Mouse (Mus musculus): ENCODE measurements at regions not wholly inside any gene's neighbourhood (a gene's known extent, or its start where the extent isn't known, plus 50 kb on each side); places are given as distances from the start of the nearest gene placed in this dataset.

GRCm38 (mm10) chr6:31079586-31080259 is 120.8 kb upstream of the Klf14 start:
- Histone ChIP-seq H3K4me1 (peaks cover 27% of the 10 kb centered on the region), H3K9me3 (no peaks in the 10 kb centered on the region), H3K27me3 (ENCODE audit: poor library complexity, severe bottlenecking) (no peaks in the 10 kb centered on the region; the same call in 1 of the 2 replicates), H3K27ac (no peak overlapping the region), H3K4me3 (no peak overlapping the region), H3K36me3 (replicated peaks) (no peaks in the 10 kb centered on the region)
- DNase-seq (ENCODE audit: extremely low spot score, low spot score) = no peak
- 82% methylated on average over 14 of the region's 14 CpGs for WGBS

- 88% methylated on average over 4 of the region's 4 CpGs for WGBS
- no peak for DNase-seq (ENCODE audit: extremely low spot score, low spot score)
- Histone ChIP-seq H3K27me3 (ENCODE audit: poor library complexity, severe bottlenecking) (no peaks in the 10 kb centered on the region), H3K9me3 (no peaks in the 10 kb centered on the region), H3K36me3 (replicated peaks) (no peaks in the 10 kb centered on the region), H3K4me3 (no peak overlapping the region), H3K27ac (no peak overlapping the region), H3K4me1 (peaks cover 23% of the 10 kb centered on the region)
These were observed 121.4 kb upstream of the Klf14 start for GRCm38 (mm10) chr6:31080279-31080678.

DNA sequence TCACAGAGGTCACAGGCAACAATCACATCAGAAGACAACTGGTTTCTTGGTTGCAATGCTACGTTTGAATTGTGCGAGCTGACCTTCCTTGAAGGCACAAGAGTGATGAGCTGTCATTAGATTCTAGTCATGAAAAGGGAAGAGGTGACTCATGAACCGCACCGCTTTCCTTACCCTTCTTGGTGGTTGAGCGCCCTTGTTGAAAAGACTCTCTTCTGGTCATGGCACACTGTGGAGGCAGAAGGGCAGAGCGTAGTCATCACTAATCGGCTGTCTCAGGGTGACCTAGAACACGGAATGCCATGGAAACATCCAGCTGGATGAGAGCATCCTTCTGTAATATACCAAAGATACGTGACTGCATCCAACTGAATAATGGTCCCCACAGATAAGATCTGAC is 121.8 kb upstream of the Klf14 start:
- Histone ChIP-seq H3K4me1 (peaks cover 22% of the 10 kb centered on the region), H3K4me3 (no peak overlapping the region), H3K9me3 (no peaks in the 10 kb centered on the region), H3K27me3 (ENCODE audit: poor library complexity, severe bottlenecking) (no peaks in the 10 kb centered on the region), H3K27ac (no peak overlapping the region), H3K36me3 (replicated peaks) (no peaks in the 10 kb centered on the region)
- WGBS = 96% methylated on average over 9 of the region's 9 CpGs
- DNase-seq (ENCODE audit: extremely low spot score, low spot score) = no peak

DNA sequence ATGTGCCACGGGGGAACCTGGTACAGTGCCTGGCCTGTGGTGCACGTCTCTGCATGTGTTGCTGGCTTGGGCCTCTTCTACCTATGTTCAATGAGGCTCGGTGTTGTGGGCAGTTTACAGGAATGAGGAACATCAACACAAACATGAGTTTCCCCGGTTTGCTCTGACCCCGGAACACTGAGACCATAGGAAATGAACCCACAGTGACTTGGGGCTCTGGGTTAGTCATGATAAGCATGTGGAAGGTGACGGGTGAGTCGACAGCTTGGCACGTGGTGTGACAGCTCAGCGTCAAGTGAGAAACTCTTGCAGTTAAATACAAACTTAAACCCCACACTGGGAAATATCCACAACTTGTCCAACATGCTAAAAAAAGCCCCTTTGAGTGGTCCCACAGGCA is 122.4 kb upstream of the Klf14 start:
- WGBS = 91% methylated on average over 9 of the region's 9 CpGs

DNA sequence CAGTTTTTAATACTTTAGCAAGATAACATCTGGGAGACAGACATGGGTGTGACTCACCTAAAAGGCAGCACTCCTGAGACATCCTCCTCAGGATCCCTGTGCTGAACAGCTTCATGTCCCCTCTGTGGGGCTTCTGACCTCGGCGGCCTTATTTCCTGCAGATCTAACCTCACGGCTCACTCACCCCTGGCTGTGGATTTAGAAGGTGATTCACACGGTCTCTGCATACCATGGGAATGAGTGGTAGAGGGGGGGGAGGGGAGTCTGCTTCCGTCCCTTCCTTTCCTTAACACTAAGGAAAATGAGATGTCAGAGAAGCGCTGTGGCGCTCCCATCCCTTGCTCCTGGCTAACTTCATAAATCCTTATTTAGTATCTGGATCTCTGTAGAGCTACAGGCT is 123.1 kb upstream of the Klf14 start:
- H3K36me3 ChIP-seq (replicated peaks) = no peaks in the 10 kb centered on the region
- H3K4me3 ChIP-seq = no peak overlapping the region
- WGBS = 79% methylated on average over 7 of the region's 7 CpGs
- no peaks in the 10 kb centered on the region for H3K27me3 ChIP-seq (ENCODE audit: poor library complexity, severe bottlenecking)
- H3K27ac ChIP-seq = no peak overlapping the region
- DNase-seq (ENCODE audit: extremely low spot score, low spot score) = no peak
- peaks cover 22% of the 10 kb centered on the region for H3K4me1 ChIP-seq
- H3K9me3 ChIP-seq = no peaks in the 10 kb centered on the region

More for the DNA sequence above, 122.4 kb upstream of the Klf14 start:
- H3K27me3 ChIP-seq (ENCODE audit: poor library complexity, severe bottlenecking) = no peaks in the 10 kb centered on the region
- H3K9me3 ChIP-seq = no peaks in the 10 kb centered on the region
- no peak for DNase-seq (ENCODE audit: extremely low spot score, low spot score)
- peaks cover 22% of the 10 kb centered on the region for H3K4me1 ChIP-seq
- H3K36me3 ChIP-seq (replicated peaks) = no peaks in the 10 kb centered on the region
- no peak overlapping the region for H3K4me3 ChIP-seq
- H3K27ac ChIP-seq = no peak overlapping the region

DNA sequence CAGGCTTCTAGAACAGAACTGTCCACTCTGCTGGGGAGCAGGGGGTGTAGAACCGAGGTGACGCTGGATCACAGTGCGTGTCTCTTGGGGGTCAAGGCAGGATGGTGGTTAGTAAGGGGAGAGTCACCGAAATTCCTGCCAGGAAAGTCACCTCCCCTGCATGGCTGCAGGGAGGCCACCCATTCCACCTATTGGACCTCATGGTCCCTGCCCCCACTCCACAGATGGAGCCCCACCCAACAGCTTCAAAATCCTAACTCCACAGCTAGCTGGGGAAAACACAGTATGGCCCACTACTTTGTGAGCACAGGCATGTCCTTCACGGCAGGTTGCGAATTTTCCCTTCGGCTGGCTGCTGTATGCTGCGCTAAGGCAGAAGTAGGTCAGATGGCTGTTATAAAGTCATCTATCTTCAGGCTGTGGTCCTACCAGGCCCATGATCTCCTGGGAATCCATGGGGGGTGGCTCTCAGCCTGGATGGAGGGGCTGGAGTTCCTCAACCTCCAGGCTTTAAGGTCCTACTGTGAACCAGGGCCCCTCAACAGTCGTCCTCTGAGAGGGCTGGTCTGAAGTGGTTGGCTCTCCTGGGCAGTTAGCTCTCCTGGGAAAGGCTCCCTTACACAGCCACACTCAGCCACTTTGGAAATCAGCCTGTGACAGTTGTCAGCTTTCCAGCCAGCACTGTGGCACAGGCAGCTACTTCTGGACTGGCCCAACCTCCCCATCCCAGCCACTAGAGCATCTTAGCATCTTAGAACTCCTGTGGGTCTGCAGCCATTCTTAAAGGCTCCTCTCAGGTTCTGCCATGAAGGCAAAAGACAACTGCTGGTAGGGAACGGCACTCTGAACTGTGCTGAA is 124.0 kb upstream of the Klf14 start:
- Histone ChIP-seq H3K27me3 (ENCODE audit: poor library complexity, severe bottlenecking) (no peaks in the 10 kb centered on the region; the same call in 1 of the 2 replicates), H3K4me3 (no peak overlapping the region), H3K9me3 (no peaks in the 10 kb centered on the region), H3K27ac (0 out of 2 replicates have a peak overlapping the region, but pooled peaks have one; percentile 35), H3K36me3 (replicated peaks) (no peaks in the 10 kb centered on the region), H3K4me1 (peaks cover 30% of the 10 kb centered on the region)
- no peak for DNase-seq (ENCODE audit: extremely low spot score, low spot score)
- WGBS = 92% methylated on average over 10 of the region's 10 CpGs

- Histone ChIP-seq H3K27me3 (ENCODE audit: poor library complexity, severe bottlenecking) (no peaks in the 10 kb centered on the region; the same call in 1 of the 2 replicates), H3K4me3 (no peak overlapping the region), H3K27ac (no peak overlapping the region), H3K36me3 (replicated peaks) (no peaks in the 10 kb centered on the region), H3K4me1 (peaks cover 38% of the 10 kb centered on the region), H3K9me3 (no peaks in the 10 kb centered on the region)
- no peak for DNase-seq (ENCODE audit: extremely low spot score, low spot score)
- 86% methylated on average over 6 of the region's 6 CpGs for WGBS
These were observed 124.8 kb upstream of the Klf14 start for GRCm38 (mm10) chr6:31083701-31084100.

GRCm38 (mm10) chr6:31085063-31085759 is 126.3 kb upstream of the Klf14 start:
- H3K4me3 ChIP-seq = no peak overlapping the region
- H3K27ac ChIP-seq = no peak overlapping the region
- peaks cover 48% of the 10 kb centered on the region for H3K4me1 ChIP-seq
- WGBS = 91% methylated on average over 8 of the region's 8 CpGs
- no peaks in the 10 kb centered on the region for H3K36me3 ChIP-seq (replicated peaks)
- no peaks in the 10 kb centered on the region; the same call in 1 of the 2 replicates for H3K27me3 ChIP-seq (ENCODE audit: poor library complexity, severe bottlenecking)
- no peak for DNase-seq (ENCODE audit: extremely low spot score, low spot score)
- H3K9me3 ChIP-seq = no peaks in the 10 kb centered on the region

DNA sequence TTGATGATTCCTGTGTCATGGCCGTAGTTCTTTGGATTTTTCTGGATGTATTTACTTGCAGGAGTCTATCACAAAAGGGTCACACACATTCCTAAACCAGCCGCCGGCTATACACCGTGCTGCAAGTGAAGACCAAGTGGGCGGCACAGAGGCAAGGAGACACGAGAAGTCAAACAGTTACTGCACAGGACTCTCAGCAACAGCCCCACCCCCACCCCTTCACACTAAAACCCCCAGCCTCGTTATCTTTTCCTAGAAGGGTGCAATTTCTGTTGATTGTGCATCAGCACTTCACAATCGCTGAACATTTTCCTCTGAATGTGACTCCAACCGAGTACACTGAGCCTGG is 126.9 kb upstream of the Klf14 start:
- no peaks in the 10 kb centered on the region; the same call in 1 of the 2 replicates for H3K27me3 ChIP-seq (ENCODE audit: poor library complexity, severe bottlenecking)
- H3K36me3 ChIP-seq (replicated peaks) = no peaks in the 10 kb centered on the region
- H3K4me3 ChIP-seq = no peak overlapping the region
- no peak overlapping the region for H3K27ac ChIP-seq
- WGBS = 71% methylated on average over 9 of the region's 9 CpGs
- no peak for DNase-seq (ENCODE audit: extremely low spot score, low spot score)
- H3K9me3 ChIP-seq = no peaks in the 10 kb centered on the region
- peaks cover 48% of the 10 kb centered on the region for H3K4me1 ChIP-seq

- H3K27me3 ChIP-seq (ENCODE audit: poor library complexity, severe bottlenecking) = no peaks in the 10 kb centered on the region; the same call in 1 of the 2 replicates
- H3K27ac ChIP-seq = peak overlapping the region; percentile 53; the same call in 1 of the 2 replicates
- no peak for DNase-seq (ENCODE audit: extremely low spot score, low spot score)
- no peaks in the 10 kb centered on the region for H3K36me3 ChIP-seq (replicated peaks)
- H3K9me3 ChIP-seq = no peaks in the 10 kb centered on the region
- no peak overlapping the region for H3K4me3 ChIP-seq
- 89% methylated on average over 5 of the region's 5 CpGs for WGBS
- peaks cover 48% of the 10 kb centered on the region for H3K4me1 ChIP-seq
These were observed 127.4 kb upstream of the Klf14 start for GRCm38 (mm10) chr6:31086283-31086682.

DNA sequence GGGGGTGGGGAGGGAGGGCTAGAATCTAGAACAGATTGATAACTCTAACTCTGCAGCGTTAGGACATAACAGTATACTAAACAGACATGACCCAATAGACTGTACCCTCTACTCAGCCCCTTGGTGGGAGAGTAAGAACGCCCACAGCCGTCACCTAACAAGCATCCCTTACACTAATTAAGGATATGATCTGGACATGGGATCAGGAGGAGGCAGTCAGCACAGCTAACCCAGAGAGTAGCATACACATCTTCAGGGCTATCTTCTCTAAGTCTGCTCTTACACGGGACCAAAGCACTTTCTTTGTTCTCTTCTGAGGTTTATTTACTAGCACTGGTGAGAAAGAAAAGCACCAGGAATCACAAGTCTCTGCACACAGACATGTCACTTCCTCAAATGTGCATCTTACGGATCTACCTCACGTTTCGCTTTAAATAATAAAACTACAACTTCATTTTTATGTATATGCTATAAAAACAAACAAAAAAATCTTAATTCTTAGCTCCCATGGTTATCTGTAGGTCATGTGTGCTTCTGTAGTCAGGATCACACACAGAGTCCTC is 128.0 kb upstream of the Klf14 start:
- peaks cover 48% of the 10 kb centered on the region for H3K4me1 ChIP-seq
- no peaks in the 10 kb centered on the region for H3K36me3 ChIP-seq (replicated peaks)
- H3K9me3 ChIP-seq = no peaks in the 10 kb centered on the region
- no peaks in the 10 kb centered on the region; the same call in 1 of the 2 replicates for H3K27me3 ChIP-seq (ENCODE audit: poor library complexity, severe bottlenecking)
- DNase-seq (ENCODE audit: extremely low spot score, low spot score) = no peak
- WGBS = 90% methylated on average over 7 of the region's 7 CpGs
- H3K4me3 ChIP-seq = no peak overlapping the region
- peak overlapping the region; percentile 83; the same call in 1 of the 2 replicates for H3K27ac ChIP-seq

DNA sequence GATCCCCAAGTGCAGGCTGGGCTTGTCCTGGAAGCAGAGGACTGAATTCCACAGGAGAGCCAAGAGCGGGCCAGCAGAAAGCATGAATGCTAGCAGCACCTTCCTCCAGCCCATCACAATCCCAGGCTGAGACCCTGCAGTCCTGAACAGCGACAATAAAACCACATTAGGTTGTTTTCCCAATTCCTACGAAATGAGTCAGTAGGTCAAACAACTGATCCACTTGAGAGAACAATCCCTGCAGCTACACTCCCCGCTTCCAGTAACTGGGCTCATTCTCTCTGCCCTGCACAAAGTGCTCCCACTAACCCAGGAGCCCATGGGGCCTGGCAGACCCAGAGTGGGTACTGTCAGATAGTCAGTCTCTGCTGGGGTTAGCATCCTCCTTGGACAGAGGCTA is 128.6 kb upstream of the Klf14 start:
- no peak for DNase-seq (ENCODE audit: extremely low spot score, low spot score)
- Histone ChIP-seq H3K36me3 (replicated peaks) (no peaks in the 10 kb centered on the region), H3K9me3 (no peaks in the 10 kb centered on the region), H3K4me3 (no peak overlapping the region), H3K4me1 (peaks cover 48% of the 10 kb centered on the region), H3K27ac (peak overlapping the region; percentile 83; the same call in 1 of the 2 replicates), H3K27me3 (ENCODE audit: poor library complexity, severe bottlenecking) (no peaks in the 10 kb centered on the region; the same call in 1 of the 2 replicates)
- 77% methylated on average over 4 of the region's 4 CpGs for WGBS

Measured in forebrain, embryonic 10.5 days (tissue).